Mouse (Mus musculus): ENCODE results near the gene 1810013L24Rik.
"Not testable (repeated sequence)": the region's sequence is repeated elsewhere in the genome, so short reads cannot be mapped to it uniquely, and the experiment has no call there.

Gene 1810013L24Rik

DNA sequence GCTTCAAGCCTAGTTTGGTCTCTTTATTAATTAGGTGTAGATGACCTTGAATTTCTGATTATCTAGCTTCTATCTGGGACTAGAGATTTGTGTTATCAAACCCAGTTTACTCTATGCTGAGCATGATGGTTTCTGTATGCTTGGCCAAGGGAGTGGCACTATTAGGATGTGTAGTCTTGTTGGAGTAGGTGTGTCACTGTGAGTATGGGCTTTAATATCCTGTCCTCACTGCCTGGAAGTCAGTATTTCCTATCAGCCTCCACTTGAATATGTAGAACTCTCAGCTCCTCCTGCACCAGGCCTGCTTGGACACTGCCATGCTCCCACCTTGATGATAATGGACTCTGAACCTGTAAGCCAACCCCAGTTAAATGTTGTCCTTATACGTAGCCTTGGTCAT lies 7.0 kb downstream of the 1810013L24Rik start:
- DNase-seq (ENCODE audit: low spot score), result no peak

DNA sequence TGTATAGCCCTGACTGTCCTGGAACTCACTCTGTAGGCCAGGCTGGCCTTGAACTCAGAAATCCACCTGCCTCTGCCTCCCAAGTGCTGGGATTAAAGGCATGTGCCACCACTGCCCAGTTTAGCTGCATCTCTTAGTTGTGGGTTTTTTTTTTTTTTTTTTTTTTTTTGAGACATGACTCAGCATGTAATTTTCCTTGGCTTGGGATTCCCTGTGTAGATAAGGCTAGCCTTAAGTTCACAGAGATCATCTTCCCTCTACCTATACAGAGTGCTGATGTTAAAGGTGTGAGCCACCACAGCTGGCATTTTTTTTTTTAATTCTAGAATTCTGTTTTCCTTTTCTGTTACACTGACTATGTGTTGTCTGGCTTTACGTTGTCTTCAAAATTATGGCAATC lies 7.7 kb downstream of the 1810013L24Rik start:
- no peak for DNase-seq (ENCODE audit: low spot score)

DNA sequence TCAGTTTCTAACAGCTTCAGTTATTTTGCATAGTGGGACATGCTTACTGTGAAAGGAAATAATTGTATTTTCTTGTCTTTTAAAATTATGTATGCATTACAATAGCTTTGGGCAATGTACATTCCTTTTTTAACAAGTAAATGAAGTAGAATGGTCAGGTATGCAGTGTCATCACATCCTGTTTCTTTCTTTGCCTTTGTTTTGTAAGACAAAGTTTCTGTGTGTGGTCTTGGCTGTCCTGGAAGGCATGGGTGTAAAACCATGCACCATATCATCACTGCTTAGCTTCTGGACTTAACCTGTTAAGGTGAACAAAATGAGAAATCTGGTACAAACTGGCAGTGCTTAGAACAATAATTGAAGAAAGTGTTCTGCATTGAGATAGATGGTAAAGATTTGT lies 9.0 kb downstream of the 1810013L24Rik start:
- DNase-seq (ENCODE audit: low spot score), result no peak

DNA sequence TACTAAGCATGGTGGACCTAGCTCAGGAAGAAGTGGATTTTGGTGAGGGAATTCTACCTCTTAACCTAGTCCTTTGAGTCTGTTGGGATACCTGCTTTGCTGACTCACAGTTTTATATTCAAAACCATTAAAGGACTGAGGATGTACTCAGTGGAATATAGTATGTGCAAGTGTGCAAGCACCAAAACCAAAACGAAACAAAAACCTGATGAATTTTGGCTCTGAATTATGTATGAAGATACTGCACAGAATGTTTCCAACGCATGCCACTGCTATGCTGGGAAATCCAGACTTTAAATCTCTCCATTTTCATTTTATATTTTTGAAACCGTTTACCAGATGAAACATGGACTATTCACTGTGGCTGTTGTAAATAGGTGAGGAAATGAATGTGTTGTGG lies 10.7 kb downstream of the 1810013L24Rik start:
- DNase-seq (ENCODE audit: low spot score), result no peak

DNA sequence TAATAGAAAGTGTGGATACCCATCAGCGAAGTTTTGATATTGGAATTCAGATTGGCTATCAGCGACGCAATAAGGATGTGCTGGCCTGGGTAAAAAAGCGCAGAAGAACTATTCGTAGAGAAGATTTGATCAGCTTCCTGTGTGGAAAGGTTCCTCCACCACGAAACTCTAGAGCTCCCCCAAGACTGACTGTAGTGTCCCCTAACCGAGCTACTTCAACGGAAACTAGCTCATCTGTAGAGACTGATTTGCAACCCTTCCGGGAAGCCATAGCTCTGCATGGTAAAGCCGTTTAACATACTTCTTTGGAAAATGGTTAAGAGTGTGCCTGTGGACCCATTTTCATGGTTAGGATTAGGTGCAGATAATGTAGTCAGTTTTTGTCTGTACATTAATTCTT lies 13.1 kb downstream of the 1810013L24Rik start:
- DNase-seq (ENCODE audit: low spot score), result no peak

DNA sequence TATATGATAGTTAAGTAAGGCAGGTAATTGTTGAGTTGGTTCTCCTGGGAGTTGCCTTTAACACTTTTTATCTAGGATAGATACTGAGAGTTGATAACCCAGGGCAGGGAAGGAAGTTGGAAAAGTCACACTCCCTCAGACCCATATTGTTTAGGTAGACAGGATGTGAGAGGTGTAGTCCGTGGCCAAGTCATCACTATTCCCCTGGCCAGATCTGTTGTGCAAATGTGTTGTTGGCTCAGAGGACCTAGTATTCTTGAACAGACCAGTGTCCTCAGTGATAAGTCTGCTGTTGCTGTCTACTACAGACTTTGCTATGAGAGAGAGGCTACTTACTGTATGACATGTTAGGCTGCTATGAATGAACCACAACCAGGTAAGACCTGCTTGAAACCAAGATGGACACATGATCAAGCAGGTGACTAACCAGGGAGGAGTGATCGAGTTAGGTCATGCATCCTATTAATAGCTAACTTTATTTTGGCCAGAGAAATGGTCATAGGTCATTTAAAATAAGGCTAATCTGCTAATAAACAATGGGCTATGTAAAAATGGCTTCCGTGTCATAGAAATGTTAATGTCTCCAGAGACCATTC lies 13.8 kb downstream of the 1810013L24Rik start:
- DNase-seq (ENCODE audit: low spot score), result no peak

DNA sequence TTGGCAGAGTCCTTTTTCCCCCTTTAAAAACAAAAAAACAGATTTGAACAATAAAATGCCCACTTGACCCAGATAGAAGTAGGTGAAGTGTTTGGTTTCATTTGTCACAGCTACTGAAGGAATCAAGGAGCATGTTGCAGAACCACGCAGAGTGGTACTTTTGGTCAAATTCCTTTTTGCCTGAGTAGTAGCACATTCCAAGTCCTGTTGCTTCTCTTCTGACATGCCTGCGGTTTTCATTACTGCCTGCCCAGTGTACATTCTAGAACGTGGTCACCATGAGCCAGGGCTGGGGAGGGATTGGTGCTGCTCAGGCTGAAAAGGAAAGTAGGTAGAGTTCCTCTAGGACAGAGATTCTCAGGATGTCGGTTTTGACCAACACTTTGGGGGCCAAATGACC lies 16.1 kb downstream of the 1810013L24Rik start:
- DNase-seq (ENCODE audit: low spot score), result peak; percentile 54

DNA sequence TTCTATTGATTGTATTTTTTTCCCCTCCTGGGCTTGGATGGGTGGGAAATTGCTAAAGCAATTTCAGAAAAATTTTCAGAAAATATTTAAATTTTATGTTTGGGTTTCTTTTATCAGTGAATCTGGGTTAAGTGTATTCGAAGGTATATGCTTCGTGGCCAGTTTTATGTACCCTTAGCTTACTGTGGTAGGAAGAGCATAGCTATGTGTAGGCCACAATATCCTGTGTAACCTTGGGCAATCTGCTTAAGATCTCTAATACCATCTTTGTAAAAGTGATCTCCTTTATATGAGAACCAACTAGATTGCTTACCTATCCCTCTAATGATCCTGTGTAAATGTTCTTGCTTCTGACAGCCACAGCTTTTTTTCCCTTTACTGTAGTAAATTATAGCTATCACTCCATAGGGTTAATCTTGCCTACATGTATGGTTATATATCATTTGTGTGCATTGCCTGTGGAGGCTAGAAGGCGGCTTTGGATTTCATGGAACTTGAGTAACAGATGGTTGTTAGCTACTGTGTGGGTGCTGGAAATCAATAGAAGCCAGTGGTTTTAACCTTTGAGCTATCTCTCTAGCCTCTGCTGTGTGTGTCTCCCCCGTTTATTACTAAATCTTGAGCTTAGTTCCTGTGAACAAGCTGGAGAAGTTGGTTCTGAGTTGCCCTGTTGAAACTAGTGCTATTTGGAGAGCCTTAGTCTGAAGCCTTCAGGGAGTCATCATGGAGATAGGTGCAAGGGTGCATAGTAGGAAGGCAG lies 18.6 kb downstream of the 1810013L24Rik start:
- DNase-seq (ENCODE audit: low spot score), result no peak

DNA sequence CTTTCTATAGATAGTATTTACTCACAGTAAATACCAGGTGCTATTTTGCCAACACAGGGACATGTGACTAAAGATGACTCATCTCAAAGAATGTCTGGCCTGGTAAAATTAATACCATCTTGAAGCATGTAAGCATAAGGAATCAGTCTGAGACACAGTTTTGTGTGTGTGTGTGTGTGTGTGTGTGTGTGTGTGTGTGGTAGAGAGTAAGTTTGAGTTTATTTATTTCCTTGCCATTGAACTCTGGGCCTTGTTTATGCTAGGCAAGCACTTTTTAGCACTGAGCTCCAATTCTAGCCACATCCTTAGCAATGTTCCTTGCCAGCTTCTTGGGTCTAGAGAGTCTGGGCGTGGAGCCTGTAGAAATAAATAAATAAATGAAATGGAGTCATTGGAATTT lies 20.0 kb downstream of the 1810013L24Rik start:
- peak; percentile 41 for DNase-seq (ENCODE audit: low spot score)

DNA sequence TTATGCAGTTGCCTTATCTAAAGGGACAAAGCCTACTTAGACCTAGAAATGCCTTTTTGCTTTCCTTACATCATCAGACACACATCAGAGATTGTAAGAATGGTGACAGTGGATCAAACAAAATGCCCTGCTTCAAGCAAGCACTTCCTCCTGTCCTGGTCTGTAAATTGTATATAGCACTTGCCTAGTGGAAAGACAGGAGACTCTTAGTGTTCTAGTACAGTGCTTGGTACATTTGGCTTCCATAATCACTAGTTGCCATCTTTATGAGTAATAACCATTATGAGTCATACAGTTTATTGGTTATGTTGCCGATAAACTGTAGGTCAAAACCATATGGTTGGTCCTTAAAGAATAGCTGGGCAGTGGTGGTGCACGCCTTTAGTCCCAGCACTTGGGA lies 25.2 kb downstream of the 1810013L24Rik start:
- DNase-seq (ENCODE audit: low spot score), result no peak

DNA sequence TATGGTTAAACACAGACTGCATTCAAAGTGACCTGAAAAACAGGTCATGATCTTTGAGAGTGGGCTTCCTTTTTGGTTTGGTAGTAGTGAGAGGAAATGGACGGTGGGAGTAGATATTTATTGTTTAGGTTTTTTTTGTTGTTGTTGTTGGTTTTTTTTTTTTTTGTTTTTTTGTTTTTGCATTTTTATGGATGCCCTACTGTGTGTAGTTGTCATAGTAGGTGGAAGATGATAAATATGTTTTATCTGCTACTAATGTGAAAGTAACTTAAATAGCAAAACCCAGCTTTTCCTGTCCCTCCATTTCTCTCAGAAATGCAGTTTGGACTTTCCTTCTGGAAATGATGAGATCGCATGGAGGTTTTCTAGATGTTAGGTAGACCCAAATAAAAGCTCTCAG lies 26.9 kb downstream of the 1810013L24Rik start:
- DNase-seq (ENCODE audit: low spot score), result no peak

DNA sequence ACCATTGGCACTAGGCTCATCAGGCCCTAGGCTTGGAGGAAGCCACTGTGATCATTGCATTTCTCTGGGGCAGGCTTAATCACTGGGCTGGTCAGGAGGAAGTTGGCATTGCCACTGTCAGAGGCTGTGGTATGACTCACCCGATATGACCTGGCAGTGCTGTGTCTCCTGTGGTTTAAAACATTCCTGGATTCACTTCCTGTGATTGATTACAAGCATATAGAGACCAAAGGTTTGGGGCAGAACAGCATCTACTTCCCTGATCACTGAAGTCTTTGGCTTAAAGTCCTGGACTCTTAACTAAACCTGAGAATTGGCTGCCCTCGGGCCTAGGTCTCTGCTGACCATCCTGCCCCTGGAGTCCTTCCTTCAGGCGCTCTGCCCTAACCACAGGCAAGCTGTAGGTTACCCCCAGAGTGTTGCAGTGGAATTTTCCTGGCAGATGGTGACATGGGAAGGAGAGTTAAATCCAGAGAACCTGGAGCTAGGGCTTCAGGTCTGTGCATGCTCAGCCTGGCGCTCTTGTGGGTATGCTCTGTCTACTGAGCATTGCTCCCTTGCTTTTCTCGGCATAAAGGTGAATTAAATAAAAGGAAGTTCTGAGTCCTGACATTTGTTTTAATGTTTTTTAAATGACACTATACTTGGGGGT lies 32.6 kb downstream of the 1810013L24Rik start:
- peak; percentile 26 for DNase-seq (ENCODE audit: low spot score)

DNA sequence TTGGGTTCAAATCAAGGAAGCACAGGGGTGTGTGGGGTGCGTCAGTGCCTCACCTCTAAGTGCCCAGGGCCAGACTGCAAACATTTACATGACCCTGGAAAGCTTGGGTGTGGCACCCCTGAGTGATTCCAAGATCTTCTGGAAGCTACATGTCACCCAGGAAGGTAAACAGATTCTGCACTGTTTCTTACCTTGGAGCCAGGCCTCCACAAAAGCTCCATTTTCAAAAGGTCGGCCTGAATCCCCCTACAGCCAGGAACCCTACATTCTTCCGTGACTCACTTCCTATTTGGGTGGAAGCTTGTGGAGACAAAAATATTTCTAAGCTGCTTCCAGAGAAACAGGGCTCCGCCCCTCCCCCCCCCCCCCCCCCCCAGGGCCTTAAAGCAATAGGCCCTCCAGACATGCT lies 34.3 kb downstream of the 1810013L24Rik start:
- peak; percentile 56 for DNase-seq (ENCODE audit: low spot score)

DNA sequence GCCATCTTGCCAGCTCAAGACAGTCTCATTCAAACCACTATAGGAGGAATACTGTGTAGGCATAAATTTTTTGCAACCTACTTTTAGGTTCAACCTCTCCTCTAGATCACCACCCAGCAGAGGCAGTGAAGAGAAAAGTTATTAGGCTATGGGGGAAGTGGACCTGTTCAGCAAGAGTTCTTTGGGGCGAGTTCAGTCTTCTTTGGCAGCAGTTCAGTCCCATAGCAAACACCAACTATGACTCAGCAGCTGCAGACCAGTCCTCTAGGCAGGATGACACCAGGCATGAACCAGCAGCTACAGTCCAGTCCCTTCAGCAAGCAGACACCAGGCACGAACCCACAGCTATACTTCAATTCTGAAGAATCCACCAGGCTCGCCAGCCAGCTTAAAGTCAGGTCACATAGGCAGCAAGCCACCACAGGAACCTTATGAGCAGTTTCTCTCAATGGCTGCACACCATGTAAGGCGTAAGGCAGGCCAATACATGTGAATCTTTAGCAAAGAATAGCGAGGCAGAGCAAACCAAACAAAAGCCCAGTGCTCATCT lies 37.6 kb downstream of the 1810013L24Rik start:
- DNase-seq (ENCODE audit: low spot score), result no peak

DNA sequence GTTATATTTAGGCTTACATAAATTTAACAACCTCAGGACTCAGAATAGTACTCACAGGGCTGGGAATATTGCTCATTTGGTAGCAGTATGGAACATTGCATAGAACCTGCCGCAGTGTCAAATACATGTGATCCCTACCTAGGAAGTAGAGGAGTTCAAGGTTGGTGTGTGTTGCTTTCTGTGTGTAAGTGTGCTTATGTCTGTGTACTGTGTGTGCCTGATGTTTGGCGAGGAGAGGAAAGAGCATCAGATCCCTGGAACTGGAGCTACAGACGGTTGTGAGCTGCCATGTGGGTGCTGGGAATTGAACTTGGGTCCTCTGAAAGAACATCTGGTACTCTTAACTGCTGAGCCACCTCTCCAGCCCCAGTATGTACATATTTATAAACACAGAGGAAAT lies 38.6 kb downstream of the 1810013L24Rik start:
- DNase-seq (ENCODE audit: low spot score), result no peak

DNA sequence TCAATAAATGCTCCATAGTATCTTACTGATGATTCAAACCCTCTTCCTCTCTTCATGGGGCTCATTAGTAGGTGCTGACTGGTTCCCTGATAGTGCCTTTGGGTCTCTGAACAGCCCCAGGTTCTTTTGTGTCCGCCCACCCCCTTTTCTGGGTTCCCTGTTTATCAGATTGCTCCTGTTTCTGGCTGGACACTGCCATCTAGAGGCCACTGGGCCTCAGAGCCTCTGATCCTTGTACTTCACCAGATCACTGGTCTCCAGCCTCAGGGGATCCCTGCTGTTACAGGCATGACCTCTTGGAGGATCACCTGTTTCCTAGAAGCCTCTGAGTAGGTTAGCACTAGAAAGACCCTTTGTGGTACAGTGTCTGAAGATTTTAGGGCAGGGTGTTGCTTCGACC lies 39.8 kb downstream of the 1810013L24Rik start:
- peak; percentile 77 for DNase-seq (ENCODE audit: low spot score)

DNA sequence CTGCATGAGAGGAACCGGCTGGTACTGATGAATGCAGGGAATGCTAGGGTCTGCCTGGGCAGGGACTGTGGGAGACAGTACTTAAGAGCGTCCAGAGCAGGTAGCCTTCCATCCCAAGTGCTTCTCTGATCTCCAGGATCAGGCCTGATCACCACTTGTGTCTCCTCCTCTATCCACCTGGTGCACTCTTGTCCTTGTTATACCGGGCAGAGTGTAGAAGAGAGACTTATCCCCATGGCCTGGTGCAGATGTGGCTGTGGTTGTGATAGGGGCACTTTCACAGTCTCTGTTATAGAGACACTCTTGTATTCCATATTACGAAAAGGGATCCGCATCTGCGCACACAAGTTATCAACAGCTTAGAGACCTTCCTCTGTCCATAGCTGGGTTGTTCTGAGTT lies 41.5 kb downstream of the 1810013L24Rik start:
- no peak for DNase-seq (ENCODE audit: low spot score)

DNA sequence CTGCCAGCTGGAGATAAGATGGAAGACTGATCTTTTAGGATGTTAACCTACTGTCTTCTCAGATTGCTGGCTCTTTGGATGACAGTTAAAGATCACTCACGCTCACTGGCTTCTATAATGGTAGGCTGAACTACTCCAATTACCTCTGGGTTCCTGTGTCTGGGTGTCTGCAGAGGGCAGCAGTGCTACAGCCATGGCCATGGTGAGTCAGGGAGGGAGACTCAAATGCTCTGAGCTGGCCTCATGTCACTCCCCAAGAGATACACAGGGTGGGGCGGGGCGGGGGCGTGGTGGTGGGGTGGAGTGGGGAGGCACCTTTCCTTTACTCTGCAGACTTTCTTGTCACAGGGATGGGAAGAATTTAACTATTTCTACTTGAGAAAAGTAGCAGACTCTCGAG lies 42.1 kb downstream of the 1810013L24Rik start:
- DNase-seq (ENCODE audit: low spot score), result no peak

DNA sequence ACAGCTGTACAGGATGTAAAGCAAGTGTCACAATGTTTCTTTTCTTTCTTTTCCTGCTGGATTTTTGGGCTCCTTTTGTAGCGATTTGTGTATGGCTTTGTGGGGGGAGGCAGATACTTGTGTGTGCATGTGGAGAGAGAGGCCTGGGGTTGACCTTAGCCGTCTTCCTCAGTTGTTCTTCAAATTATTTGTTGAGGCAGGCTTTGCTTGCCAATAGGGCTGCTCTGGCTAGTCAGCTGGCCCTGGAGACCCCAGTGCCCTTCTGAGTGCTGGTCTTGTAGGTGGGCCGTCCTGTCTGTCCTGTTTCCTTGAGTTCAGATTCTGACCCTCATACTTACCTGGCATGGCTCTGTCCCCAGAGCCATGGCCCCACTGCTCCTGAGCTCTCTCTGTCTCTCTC lies 42.6 kb downstream of the 1810013L24Rik start:
- DNase-seq (ENCODE audit: low spot score), result no peak

DNA sequence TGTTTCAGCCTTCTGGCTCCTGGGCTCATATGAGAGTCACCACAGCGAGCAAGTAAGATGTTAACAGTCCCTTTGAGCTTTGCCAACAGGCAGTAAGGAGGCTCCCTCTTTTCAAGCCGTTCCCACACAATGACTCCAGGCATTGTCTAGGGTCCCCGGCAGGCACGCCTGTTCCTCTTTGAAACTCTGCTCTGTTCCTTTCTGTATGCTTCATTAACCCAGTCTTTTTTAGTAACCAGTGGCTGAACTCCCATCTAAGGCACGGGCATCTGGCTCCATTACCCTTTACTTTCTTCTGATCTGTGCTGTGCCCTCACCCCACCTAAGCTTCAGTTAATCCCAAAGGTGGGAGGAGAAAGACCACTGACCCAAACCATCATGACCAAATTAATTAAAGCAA lies 50.2 kb downstream of the 1810013L24Rik start:
- no peak for DNase-seq (ENCODE audit: low spot score)

DNA sequence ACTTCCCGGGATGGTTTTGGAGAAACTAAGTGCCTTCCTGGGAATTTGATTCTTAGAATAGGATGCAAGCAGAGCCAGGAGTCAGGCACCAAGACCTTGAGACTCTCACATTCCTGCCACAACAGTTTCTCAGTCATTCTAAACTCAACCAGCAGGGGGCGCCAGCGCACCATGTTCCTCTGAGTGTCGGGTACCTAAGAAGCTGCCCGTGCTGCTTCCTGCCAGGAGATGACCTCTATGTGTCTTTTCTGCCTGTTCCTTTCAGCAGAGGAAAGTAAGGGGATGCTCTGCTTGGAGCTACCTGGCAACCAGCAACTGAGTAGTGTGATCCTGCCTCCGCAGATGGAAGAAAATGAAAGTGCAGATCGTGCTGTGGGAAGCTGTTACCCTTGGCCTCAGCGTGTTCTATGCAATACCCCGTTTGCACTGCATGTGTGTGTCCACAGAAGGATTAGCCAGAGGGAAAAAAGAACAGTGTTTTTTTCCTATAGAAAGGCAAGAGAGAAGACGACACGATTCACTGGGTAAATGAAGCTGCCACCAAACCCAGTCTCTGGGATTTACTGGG lies 53.9 kb downstream of the 1810013L24Rik start:
- DNase-seq (ENCODE audit: low spot score), result peak; percentile 77

DNA sequence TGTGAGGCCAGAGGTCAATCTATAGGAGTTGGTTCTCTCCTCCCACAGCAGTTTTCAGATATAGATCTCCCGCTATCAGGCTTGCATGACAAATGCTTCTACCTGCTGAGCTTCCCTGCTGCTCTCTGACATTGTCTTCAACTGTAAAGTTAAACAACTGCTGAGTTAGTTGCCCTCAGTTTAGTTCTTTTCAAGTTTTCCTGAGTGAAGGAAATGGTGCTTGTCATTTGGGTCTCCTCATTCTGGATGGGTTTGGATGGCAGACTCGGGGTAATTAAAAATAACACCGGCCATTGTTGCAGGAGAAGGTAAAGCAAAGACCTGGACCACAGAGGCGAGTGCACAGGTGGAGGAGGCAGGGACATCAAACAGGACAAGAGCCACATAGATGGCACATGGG lies 64.3 kb downstream of the 1810013L24Rik start:
- not testable (repeated sequence) for DNase-seq (ENCODE audit: low spot score)

DNA sequence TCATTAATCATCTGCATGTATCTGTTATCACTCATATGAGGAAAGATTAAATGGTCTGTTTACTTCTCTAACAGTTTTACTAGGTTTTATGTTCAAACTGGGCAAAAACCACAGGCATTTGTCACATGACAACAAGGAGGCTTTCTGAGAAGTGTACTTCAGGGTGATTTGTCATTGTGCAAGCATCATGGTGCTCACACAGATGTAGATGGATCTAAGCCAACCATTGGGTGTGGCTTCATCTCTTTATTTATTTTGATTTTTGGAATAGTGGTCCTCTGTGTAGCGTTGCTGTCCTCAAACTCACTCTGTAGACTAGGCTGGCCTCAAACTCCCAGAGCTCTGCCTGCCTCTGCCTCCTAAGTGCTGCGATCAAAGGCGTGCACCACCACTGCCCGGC lies 65.4 kb downstream of the 1810013L24Rik start:
- DNase-seq (ENCODE audit: low spot score), result no peak

All from lung, postnatal 25 days (tissue).